In the genomic region with DNA sequence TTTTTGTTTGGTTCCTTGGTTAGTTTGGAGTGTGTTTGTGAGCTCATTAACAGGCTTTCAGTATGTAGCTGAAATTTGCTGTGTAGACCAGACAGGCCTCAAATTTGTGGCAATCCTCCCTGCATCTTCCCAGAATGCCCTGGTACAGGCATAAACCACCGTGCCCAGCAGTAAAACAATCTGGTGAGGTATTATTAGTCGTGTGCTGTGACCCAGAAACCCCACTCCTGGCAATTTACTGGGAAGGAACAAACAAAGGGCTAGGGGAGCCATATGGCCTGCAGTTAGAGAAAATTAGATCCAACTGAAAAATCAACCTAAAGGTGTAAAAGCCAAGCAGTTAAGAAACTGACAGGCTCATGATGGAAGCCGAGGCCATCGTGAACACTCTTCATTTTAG, we compare ENCODE assay signal across 8 mouse cellular contexts. TPM values are rescaled to one million over a fixed set of nuclear protein-coding genes. Genes with fewer than 3 reads are reported as not detected.
DNase-seq lines count a peak whose midpoint lies in the region; ATAC-seq lines count a peak whose summit lies in the region.

No protein-coding gene starts in this region.

- peaks cover 11% of the 10 kb centered on the region; the same call in 1 of the 2 replicates for H3K4me1 ChIP-seq in heart, embryonic 11.5 days (ENCODE audit: control insufficient read depth, insufficient read depth, low read length)
- peaks cover 15% of the 10 kb centered on the region; the same call in 1 of the 2 replicates for H3K4me1 ChIP-seq in embryonic facial prominence, embryonic 14.5 days (ENCODE audit: control insufficient read depth, insufficient read depth, low read length)
- peaks cover 32% of the 10 kb centered on the region for H3K4me1 ChIP-seq in liver, embryonic 12.5 days

- ATAC-seq in heart, embryonic 11.5 days (replicated peaks; ENCODE audit: insufficient number of reproducible peaks, low FRiP score, low TSS enrichment), result no peak
- no peak for ATAC-seq in embryonic facial prominence, embryonic 14.5 days (ENCODE audit: low read depth)
- no peak for ATAC-seq in liver, embryonic 12.5 days

- peak overlapping the region; percentile 81 for H3K4me2 ChIP-seq in heart, embryonic 11.5 days
- peak overlapping the region; percentile 70 for H3K4me2 ChIP-seq in embryonic facial prominence, embryonic 14.5 days (ENCODE audit: low read depth, low read length)
- H3K4me2 ChIP-seq in liver, embryonic 12.5 days, result peak overlapping the region; percentile 87

- WGBS in heart, embryonic 11.5 days (ENCODE audit: insufficient replicate concordance), result 59% methylated on average over 4 of the region's 4 CpGs
- WGBS in embryonic facial prominence, embryonic 14.5 days, result 30% methylated on average over 4 of the region's 4 CpGs
- WGBS in liver, embryonic 12.5 days (ENCODE audit: insufficient replicate concordance), result 63% methylated on average over 4 of the region's 4 CpGs

- DNase-seq in heart, postnatal 25 days (ENCODE audit: low spot score), result no peak
- peak; percentile 15 for DNase-seq in MN1 (ENCODE audit: low spot score)
- no peak for DNase-seq in embryonic facial prominence, embryonic 14.5 days (ENCODE audit: low spot score)
- no peak for DNase-seq in embryo, embryonic 11 days
- DNase-seq in layer of hippocampus, adult 9-11 months, result no peak
- DNase-seq in right cerebral cortex, adult 2 months (ENCODE audit: low spot score in 2 of 2), result no peak

- no peaks in the 10 kb centered on the region for H3K36me3 ChIP-seq in heart, embryonic 11.5 days (ENCODE audit: control insufficient read depth, insufficient read depth, low read length)
- peaks cover 13% of the 10 kb centered on the region; the same call in 1 of the 2 replicates for H3K36me3 ChIP-seq in embryonic facial prominence, embryonic 14.5 days (ENCODE audit: control insufficient read depth, insufficient read depth, low read length)
- H3K36me3 ChIP-seq in liver, embryonic 12.5 days, result peaks cover 11% of the 10 kb centered on the region

- H3K9ac ChIP-seq in heart, embryonic 11.5 days (ENCODE audit: low read depth, low read length), result no peak overlapping the region
- peak overlapping the region; percentile 15; the same call in 1 of the 2 replicates for H3K9ac ChIP-seq in embryonic facial prominence, embryonic 14.5 days (ENCODE audit: low read depth, low read length)
- peak overlapping the region; percentile 92 for H3K9ac ChIP-seq in liver, embryonic 12.5 days

- H3K27ac ChIP-seq in heart, embryonic 11.5 days (ENCODE audit: low read depth, low read length), result no peak overlapping the region
- no peak overlapping the region for H3K27ac ChIP-seq in embryonic facial prominence, embryonic 14.5 days (replicated peaks; ENCODE audit: low read depth, low read length)
- H3K27ac ChIP-seq in liver, embryonic 12.5 days, result no peak overlapping the region

- intact Hi-C loops in heart, postnatal 25 days (cut with DNase I), result no loop called here

- no peaks in the 10 kb centered on the region for H3K9me3 ChIP-seq in heart, embryonic 11.5 days (replicated peaks; ENCODE audit: control insufficient read depth, low read length)
- H3K9me3 ChIP-seq in embryonic facial prominence, embryonic 14.5 days (ENCODE audit: control insufficient read depth, low read length), result no peaks in the 10 kb centered on the region
- H3K9me3 ChIP-seq in liver, embryonic 12.5 days (replicated peaks), result no peaks in the 10 kb centered on the region

- no peak overlapping the region for H3K4me3 ChIP-seq in heart, embryonic 11.5 days (ENCODE audit: low read depth, low read length)
- H3K4me3 ChIP-seq in embryonic facial prominence, embryonic 14.5 days (ENCODE audit: low read depth, low read length), result no peak overlapping the region; the same call in 1 of the 2 replicates
- peak overlapping the region; percentile 80 for H3K4me3 ChIP-seq in liver, embryonic 12.5 days

- no peaks in the 10 kb centered on the region for H3K27me3 ChIP-seq in heart, embryonic 11.5 days (ENCODE audit: control insufficient read depth, insufficient read depth, low read length)
- H3K27me3 ChIP-seq in embryonic facial prominence, embryonic 14.5 days (replicated peaks; ENCODE audit: control insufficient read depth, insufficient read depth, low read length), result no peaks in the 10 kb centered on the region
- H3K27me3 ChIP-seq in liver, embryonic 12.5 days (replicated peaks), result no peaks in the 10 kb centered on the region

RNA-seq across cellular contexts. Expression of gene Prn, which starts 1.6 kb away (rescaled TPM):
- polyA plus RNA-seq in heart, embryonic 11.5 days (2014; fragmentation: Nextera tagmentation; extraction: Ambion mirVana), result not detected in 2 replicates
- total RNA-seq in heart, postnatal 25 days (2021), result 1 to 10 TPM; 1.9 to 2.5 TPM
- polyA plus RNA-seq in embryonic facial prominence, embryonic 14.5 days (2014; fragmentation: Nextera tagmentation; extraction: Ambion mirVana), result not detected in 2 replicates
- polyA plus RNA-seq in liver, embryonic 12.5 days (2016; fragmentation: Nextera tagmentation; extraction: Ambion mirVana), result not detected in 2 replicates

RNA-seq across cellular contexts. Expression of gene Prnp, which starts 1.6 kb away (rescaled TPM):
- polyA plus RNA-seq in heart, embryonic 11.5 days (2014; fragmentation: Nextera tagmentation; extraction: Ambion mirVana), result 47.0 and 53.2 TPM in 2 replicates
- total RNA-seq in heart, postnatal 25 days (2021), result 10 to 100 TPM; 89.2 to 90.0 TPM
- polyA plus RNA-seq in embryonic facial prominence, embryonic 14.5 days (2014; fragmentation: Nextera tagmentation; extraction: Ambion mirVana), result 47.3 and 50.3 TPM in 2 replicates
- polyA plus RNA-seq in liver, embryonic 12.5 days (2016; fragmentation: Nextera tagmentation; extraction: Ambion mirVana), result 37.8 and 37.9 TPM in 2 replicates

RNA-seq across cellular contexts. Expression of gene Prnd, which starts 39.3 kb away (rescaled TPM):
- 3.2 and 4.0 TPM in 2 replicates for polyA plus RNA-seq in heart, embryonic 11.5 days (2014; fragmentation: Nextera tagmentation; extraction: Ambion mirVana)
- 1 to 10 TPM; 1.4 to 2.0 TPM for total RNA-seq in heart, postnatal 25 days (2021)
- polyA plus RNA-seq in embryonic facial prominence, embryonic 14.5 days (2014; fragmentation: Nextera tagmentation; extraction: Ambion mirVana), result 46.9 and 47.6 TPM in 2 replicates
- 0.41 and 0.84 TPM in 2 replicates for polyA plus RNA-seq in liver, embryonic 12.5 days (2016; fragmentation: Nextera tagmentation; extraction: Ambion mirVana)

RNA-seq across cellular contexts. Expression of gene Erv3, which starts 51.8 kb away (rescaled TPM):
- polyA plus RNA-seq in heart, embryonic 11.5 days (2014; fragmentation: Nextera tagmentation; extraction: Ambion mirVana), result not detected in 2 replicates
- not detected for total RNA-seq in heart, postnatal 25 days (2021)
- polyA plus RNA-seq in embryonic facial prominence, embryonic 14.5 days (2014; fragmentation: Nextera tagmentation; extraction: Ambion mirVana), result not detected in 2 replicates
- not detected in 2 replicates for polyA plus RNA-seq in liver, embryonic 12.5 days (2016; fragmentation: Nextera tagmentation; extraction: Ambion mirVana)
